Mouse (Mus musculus): ENCODE results near the gene Uso1.
"Not testable (repeated sequence)": the region's sequence is repeated elsewhere in the genome, so short reads cannot be mapped to it uniquely, and the experiment has no call there.

The Uso1 gene

DNA sequence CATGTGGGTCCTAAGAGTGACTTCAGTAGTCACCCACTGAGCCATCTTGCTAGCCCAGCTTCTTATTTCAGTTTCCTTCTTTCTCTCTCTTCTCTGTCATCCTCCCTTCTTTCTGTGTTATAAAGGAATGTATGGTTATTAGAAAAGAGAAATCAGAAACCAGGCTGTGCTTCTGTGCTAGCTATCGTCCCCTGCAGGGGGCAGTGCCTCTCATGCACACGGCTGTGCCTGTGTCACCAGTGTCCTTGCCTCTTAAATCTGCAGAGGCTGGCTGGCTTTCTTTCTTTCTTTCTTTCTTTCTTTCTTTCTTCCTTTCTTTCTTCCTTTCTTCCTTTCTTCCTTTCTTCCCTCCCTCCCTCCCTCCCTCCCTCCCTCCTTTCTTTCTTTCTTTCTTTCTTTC is 58.0 kb downstream of the Uso1 start:
- DNase-seq (ENCODE audit: low read depth, low spot score) = not testable (repeated sequence)

DNA sequence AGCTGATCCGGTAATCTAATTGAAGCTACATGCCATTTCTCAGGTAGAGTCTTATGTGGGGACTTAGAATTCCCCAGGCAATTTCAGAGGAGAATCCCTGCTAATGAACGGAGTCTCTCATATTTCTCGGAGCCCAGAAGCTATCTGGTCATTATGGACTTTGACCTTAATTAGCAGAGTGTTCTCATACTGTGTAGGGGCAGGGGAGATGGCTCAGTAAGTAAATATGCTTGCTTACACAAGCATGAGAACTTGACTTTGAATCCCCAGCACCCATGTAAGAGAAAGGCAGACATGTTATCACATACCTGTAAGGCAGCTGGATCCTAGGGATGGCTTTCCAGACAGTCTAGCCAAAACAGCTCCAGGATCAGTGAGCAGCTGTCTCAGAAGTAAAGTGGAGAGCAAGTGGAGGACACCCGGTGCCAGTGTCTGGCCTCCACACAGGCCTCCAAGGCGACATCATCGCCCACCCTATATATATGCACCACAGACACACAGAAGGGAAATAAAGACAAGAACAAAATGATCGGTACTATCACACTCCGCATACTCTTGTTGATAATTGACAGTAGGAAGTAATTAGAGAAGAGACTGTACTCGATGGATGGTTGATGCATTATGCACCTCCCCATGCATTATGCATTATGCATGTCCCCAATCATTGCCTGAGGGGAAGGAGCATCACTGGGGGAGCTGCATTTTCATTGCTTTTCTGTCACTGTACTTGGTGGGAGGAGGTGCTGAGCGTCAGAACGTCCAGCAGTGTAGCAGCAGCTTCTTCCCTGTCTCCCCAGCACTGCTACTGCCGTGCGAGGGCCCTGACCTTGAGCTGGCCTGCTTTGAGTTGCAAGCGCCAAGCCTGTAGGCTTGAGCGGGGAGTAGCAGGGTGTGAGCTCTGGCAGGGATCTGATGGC is 59.4 kb downstream of the Uso1 start:
- DNase-seq (ENCODE audit: low read depth, low spot score) = no peak

DNA sequence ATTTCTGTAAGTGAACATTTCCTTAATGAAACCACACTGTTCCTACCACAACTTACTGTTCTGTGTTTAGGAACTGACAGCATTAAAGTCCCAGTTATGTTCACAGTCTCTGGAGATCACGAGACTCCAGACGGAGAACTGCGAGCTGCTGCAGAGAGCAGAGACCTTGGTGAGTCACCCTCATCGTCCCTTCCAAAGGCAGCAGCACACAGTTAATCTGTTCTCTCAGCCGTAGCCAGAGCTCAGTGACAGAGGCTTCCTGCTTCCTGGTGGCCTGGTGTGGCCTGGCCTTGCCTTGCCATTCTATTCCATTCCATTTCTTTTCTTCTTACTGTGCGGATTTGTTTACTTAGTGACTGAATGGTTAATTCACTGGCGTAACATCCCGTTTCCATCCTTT is 60.5 kb downstream of the Uso1 start:
- DNase-seq (ENCODE audit: low read depth, low spot score) = no peak

DNA sequence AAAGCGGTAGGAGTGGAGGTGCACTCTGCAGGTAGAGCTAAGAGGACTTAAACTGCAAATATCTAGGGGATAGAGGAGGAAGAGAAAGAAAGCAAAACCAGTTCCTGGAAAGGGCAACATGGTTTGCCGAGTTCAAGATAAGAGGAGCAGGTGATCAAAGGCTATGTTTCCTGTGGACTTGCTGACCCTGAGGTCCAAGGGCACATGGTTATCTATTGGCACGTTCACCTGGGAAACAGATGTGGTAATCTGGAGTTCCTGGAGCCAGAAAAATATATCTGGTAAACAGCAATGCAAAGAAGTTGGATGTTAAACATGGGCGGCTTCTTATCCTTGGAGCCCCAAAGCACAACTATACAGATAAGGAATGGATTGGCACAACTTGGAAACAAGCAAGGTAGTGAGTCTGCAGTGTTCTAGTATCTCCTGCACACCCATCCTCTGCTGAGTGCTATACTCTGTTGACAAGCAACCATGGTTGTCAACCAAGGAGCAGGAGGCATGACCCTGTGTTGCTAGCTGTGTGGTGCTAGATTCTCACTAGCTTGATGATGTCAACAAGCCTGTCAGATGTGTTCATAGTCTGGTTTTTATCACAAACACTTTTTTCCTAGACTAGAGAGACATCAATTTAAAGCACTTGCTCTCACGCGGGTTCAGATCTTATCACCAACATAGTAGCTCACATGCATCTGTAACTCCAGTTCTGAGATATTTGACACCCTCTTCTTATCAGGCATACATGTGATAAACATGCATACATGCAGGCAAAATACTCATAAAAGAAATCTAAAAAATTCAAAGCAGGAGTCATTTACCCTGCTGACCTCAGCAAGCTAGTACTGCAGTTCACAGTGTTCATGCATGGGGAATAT is 66.7 kb downstream of the Uso1 start:
- no peak for DNase-seq (ENCODE audit: low read depth, low spot score)

DNA sequence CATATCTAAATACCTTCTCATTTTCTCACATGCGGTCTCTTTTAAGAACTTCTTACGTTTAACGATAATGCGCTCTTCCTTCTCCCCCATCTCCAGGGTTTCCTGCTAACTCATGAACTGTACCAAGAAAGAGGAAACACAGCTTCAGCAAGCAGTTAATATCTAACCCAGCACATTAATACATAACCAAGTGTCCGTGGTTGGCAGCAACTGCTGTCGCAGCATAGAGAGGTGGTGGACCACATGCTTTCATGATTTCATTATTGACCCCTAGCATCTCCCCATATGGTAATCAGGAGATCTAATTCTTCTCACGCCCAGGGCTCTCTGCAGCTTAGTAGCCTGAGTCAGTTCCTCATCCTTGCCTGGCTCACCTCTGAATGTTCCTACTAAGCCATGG is 67.4 kb downstream of the Uso1 start:
- no peak for DNase-seq (ENCODE audit: low read depth, low spot score)

DNA sequence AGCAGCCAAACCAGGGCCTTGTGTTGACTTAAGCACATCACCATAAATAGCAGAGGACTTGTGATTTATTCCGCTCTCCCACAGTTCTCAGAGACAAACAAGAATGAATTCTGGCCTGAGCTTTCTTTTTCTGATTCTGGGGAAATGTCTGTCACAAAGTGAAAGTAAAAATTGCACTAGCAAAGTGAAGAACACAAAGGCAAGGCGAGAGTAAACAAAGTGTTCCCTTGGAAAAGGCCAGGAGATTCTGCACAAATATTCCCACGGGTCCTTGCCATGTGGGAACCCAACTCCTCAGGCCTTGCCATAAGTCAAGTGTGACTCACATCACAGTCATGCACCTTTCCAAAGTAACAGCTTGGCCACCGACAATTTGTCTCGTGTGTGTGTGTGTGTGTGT is 68.0 kb downstream of the Uso1 start:
- no peak for DNase-seq (ENCODE audit: low read depth, low spot score)

DNA sequence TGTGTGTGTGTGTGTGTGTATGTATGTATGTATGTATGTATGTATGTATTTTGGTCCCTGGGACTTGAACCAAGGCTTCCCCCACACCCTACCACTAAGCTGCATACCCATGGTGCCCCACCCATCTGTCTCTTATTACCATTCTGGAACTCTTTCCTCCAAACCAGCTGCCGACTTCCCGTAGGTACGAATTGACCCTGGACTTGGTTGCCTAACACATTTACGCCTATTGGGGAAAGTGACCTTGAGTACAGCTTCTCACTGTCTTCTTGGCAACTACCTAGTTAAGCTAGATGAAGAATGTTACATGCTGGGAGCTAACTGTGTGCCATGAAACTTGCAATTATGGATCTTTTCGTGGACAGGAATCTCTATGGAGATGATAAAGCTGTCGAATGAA is 68.4 kb downstream of the Uso1 start:
- no peak for DNase-seq (ENCODE audit: low read depth, low spot score)

DNA sequence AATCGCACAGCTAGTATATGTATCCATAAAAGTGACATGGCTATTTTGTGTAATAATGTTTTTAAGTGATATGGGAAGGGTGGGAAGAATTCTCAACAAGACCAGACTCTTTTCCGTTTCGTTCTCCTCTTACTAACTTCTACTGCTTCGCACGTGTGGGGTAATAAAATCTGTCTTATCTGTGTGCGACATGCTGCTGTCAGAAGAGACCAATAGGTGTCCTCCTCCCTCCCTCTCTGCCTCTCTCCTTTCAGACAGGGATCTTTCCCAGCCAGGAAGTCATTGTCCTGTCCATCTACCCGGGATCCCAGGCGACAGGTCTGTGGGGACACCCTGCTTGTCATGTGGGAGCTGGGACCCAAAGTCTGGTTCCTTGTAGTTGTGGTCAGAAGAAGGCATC is 72.5 kb downstream of the Uso1 start:
- DNase-seq (ENCODE audit: low read depth, low spot score) = no peak

DNA sequence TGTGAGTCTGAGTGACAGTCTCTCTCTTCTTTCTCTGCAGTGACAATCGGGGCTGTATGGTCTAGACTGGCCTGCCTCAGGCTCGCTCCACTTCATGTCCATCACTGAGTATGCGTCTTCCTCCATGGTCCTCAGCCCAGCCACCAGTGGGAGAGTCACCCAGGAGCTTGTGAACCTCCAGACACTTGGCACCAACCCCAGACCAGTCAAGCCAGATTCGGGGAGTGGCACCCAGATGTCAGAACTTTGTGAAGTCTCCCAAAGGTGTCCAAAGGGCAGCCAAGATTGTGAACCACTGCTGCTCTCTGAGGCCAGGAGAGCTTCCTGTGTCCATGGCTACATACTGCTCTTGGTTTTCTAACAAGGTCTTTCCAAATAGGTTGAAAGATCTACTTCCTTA is 74.5 kb downstream of the Uso1 start:
- no peak for DNase-seq (ENCODE audit: low read depth, low spot score)

DNA sequence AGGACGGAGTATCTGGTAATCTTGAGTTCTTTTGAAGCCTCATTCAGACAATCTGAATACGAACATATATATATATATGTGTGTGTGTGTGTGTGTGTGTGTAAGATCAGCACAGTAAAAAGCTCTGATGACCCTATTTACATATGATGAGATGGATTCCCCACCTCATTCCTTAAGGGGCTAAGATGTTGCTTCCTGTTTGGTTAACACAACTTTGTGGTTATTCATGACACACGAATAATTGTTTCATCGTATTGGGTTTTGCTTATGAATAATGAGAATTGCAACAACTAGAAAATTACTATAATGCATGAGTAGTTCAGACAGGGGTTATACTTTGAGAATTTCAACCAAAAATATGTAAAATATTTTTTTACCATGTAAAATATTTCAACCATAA is 77.6 kb downstream of the Uso1 start, which contains the start of gene U90926:
Gene U90926 (minus strand): TSS at position 101 of the 400 bp plus-strand sequence.
- no peak for DNase-seq (ENCODE audit: low read depth, low spot score)

DNA sequence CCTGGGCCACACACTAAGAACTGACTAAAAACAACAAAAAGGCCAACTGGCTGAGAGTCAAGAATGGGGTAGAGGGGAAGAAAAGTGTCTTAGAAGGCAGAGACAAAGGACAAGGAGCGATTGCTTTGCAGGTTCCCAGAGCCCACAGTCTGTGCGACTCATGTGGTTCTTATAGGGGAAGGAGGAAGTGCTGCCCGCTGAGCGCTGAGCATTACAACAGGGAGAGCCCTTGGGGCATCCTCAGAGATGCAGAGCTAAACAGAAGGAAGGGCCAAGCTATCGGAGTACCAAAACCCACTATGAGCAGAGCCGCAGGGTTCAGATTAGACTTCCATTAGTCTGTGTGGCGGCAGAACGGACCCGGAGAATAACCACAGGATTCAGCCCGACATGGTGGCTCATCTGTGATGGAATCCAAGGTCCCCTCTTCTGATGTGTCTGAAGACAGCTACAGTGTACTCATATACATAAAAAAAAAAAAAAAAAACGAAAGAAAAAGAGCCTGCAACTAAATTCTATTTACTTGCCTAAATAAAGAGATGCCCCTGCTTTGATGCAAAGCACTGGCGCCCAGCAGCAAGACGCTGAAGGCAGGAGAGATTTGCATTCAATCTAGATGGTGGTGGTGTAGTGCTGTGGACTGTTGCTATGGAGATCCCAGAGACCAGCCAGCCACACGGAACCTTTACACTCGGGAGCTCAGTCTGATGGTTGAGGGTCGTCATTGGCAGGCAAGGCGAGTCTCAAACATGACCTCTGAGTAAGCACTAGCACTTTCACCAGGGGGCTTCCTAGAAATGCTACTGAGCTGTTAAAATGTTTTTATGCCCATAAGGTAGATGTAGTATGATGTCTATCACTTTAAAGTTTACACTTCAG is 81.4 kb downstream of the Uso1 start:
- no peak for DNase-seq (ENCODE audit: low read depth, low spot score)

DNA sequence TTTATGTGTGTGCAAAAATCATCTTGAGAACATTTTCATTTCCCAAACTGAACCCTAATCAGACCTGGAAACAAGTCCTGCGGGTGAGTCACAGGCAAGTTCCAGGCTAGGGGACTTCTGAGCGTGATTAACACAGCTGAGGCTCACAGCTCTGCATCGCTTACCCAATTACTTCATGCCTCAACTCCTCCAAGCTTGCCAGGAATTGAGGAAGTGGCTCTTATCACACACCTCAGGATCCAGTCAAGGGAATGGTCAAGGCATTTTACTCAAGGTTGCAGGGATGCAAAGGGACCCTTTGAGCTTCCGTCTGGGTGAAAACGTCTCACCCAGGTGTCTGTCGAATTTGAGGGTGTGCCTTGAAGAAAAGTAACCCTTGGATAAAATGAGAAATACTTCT is 82.1 kb downstream of the Uso1 start:
- no peak for DNase-seq (ENCODE audit: low read depth, low spot score)

DNA sequence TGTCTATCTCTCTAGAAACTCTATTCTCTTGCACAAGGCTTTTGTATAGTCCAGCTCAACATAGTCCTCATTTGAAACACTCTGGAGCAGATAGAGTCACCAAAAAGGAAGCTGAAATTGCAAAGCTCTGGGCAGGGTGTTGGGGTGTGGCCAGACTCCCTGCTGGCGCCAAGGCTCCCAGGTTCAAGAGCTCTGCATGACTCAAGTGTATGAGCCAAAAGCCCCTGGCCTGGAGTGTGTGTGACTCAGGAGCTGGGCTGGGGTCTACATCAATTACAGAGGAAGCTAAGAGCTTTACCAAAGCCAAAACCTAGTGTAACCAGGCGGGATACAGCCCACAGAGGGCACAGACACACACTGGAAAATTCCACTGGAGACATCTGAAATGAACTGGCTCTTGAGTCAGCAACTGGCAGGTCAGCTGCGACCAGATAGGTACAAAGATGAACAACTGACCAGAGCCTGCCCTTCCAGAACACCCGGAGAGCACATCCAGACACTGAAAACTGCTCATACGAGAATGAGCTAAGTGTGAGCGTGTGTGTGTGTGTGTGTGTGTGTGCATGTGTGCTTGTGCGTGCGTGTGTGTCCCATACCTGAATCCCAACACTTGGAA is 82.7 kb downstream of the Uso1 start:
- no peak for DNase-seq (ENCODE audit: low read depth, low spot score)

DNA sequence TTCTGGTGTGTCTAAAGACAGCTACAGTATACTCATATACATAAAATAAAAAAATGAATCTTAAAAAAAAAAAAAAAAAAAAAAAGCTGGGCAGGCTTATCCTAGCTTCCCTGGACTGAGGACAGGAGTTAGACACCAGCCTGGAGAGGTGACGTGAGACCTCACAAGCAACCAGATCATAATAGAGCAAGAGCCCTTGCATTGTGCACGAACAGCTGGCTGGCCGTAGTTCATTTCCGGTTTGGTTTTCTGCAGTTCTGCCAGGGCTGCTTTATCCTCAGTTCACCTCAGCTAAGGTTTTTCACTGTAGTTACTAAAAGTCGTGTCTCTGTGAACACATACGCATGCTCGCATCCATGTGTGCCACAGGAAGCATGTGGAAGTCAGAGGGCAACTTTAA is 90.0 kb downstream of the Uso1 start:
- no peak for DNase-seq (ENCODE audit: low read depth, low spot score)

DNA sequence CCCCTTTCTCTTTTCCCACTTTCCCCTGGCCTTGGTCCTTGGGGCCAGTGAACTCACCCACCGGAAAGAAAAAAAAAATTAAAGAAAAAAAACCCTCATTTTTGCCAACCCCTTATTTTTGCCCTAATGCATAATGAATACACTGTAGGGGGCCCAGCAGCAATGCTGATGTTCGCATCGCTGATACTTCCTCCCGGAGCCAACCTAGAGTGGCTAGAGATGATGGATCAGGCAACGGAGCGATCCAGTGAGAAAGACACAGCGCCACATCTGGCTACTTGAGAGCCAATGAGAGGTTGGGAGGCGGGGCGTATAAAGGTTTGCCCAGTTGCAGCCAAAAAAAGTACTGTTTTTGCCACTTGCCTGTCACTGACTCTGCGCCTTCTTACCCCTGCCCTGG is 91.0 kb downstream of the Uso1 start:
- DNase-seq (ENCODE audit: low read depth, low spot score) = no peak

DNA sequence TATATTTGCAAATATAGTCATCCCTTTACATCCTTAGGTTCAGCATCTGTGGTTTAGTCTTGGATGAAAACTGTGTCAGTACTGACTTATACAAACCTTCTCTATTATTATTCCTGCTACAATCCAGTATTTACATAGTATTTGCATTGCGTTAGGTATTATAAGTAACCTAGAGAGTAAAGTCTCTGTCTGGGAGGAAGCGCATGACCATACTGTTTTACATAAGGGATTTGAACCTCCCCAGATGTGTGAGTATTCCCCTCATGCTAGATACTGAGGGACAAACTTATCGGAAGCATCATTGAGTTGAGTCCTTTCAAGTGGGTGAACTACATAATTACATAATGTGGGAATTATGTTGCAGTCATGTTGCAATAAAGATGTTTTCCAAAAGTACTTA is 91.8 kb downstream of the Uso1 start:
- no peak for DNase-seq (ENCODE audit: low read depth, low spot score)

DNA sequence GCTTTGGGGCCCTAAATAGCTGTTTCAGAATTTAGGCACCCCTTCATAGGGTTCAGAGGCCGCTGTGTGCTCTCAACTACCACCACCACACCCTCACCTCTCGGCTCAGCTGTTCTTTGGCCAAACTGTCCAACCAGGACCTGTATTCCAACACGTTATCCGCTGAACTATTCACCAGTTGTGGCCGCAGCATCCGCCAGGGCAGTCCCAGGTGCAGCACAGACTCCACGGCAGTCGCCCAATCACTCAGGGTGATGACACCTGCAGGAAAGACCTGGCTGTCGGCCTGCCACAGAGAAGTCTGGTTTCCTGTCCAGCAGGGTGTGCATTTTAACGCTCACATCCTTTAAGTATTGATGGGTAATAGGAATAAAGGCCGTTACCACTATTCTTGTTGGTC is 92.6 kb downstream of the Uso1 start:
- DNase-seq (ENCODE audit: low read depth, low spot score) = no peak

DNA sequence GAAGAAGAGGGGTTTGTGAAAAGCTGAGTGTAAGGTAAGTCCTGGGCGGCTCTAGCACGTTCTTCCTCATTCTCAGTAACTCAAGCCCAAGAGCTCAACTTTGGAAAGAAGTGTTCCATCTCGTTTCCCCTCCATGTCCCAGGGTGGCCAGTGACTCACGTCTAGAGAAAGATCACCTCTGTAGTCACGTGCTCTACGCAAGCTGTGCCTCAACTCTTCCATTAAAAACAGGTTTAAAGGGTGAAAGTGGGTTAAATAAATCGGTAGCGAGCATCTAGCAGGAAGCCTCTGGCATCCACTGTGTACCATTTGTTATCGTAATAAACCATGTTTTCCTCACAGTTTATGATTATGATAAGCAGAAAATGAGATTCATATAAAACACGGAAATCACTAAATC is 94.1 kb downstream of the Uso1 start:
- DNase-seq (ENCODE audit: low read depth, low spot score) = no peak

DNA sequence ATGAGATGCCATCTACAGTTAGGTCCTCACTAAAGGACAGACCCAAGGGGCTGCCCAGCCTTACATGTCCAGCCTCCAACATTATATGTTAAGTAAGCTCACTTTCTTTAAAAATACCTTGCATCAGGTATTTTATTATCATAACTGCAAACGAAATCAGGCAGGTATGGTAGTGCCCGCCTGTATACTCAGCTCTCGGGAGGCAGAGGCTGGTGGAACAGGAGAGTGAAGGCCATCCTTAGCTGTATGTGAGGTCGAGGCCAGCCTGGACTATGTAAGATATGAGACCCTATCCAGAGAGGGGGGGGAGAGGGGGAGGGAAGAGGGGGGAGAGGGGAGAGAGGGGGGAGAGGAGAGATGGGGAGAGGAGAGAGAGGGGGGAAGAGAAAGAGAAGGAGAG is 95.6 kb downstream of the Uso1 start:
- no peak for DNase-seq (ENCODE audit: low read depth, low spot score)

DNA sequence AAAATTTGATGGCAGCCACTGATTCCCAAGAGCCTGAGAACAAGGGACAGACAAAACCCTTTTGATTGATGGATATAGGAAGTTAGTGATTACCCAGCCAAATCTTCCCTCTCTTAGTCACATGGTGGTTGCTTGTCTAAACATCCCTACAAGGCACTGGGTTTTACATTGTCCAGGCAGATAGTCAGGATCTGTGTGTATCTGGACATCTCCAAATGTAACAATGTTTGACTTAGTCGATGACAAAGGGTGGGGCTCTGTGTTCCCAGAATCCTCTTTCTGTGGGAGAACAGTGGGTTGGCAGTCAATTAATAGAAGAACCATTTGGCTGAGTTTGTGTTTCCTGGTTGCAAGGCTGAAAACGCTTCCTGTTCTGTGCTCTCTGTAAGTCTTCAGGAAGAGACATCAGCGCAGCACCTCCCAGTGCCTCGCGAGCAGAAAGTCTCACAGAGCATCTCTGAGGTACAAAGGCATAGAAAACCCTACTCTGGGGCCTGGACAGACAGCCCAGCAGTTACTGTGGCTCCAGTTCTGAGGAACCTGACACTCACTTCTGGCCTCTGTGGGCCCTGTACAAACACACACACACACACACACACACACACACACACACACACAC is 97.3 kb downstream of the Uso1 start:
- no peak for DNase-seq (ENCODE audit: low read depth, low spot score)
